Mouse (Mus musculus): ENCODE results near the gene Tectb. TPM values are rescaled to one million over a fixed set of nuclear protein-coding genes. Genes with fewer than 3 reads are reported as not detected.
A peak's percentile ranks its signal among the peaks of the same experiment; 100 is the strongest.

Tectb gene
- polyA plus RNA-seq, 1 experiment from 2014 or later, result not detected

- no peak overlapping the region for H3K27ac ChIP-seq (ENCODE audit: low read depth, low read length)
Measured at GRCm38 (mm10) chr19:55219359-55219758, 38.8 kb downstream of the Tectb start.

GRCm38 (mm10) chr19:55221208-55221607 lies 40.7 kb downstream of the Tectb start:
- WGBS (ENCODE audit: insufficient replicate concordance), result 79% methylated on average over 6 of the region's 6 CpGs
- ATAC-seq (replicated peaks; ENCODE audit: insufficient number of reproducible peaks, low FRiP score, low TSS enrichment), result no peak

More at GRCm38 (mm10) chr19:55219359-55219758, 38.8 kb downstream of the Tectb start:
- no peak for ATAC-seq (replicated peaks; ENCODE audit: insufficient number of reproducible peaks, low FRiP score, low TSS enrichment)
- Histone ChIP-seq H3K4me2 (peak overlapping the region; percentile 88; the same call in 1 of the 2 replicates), H3K9ac (ENCODE audit: low read depth, low read length) (no peak overlapping the region; the same call in 1 of the 2 replicates), H3K4me3 (ENCODE audit: low read depth, low read length) (peak overlapping the region; percentile 52; the same call in 1 of the 2 replicates), H3K4me1 (ENCODE audit: control insufficient read depth, insufficient read depth, low read length) (peaks cover 5% of the 10 kb centered on the region; the same call in 1 of the 2 replicates), H3K27me3 (ENCODE audit: control insufficient read depth, insufficient read depth, low read length) (no peaks in the 10 kb centered on the region), H3K36me3 (ENCODE audit: control insufficient read depth, insufficient read depth, low read length) (no peaks in the 10 kb centered on the region), H3K9me3 (replicated peaks; ENCODE audit: control insufficient read depth, low read length) (no peaks in the 10 kb centered on the region)
- WGBS (ENCODE audit: insufficient replicate concordance), result 59% methylated on average over 8 of the region's 8 CpGs

GRCm38 (mm10) chr19:55222268-55222667 lies 41.7 kb downstream of the Tectb start:
- Histone ChIP-seq H3K4me3 (ENCODE audit: low read depth, low read length) (no peak overlapping the region), H3K27me3 (ENCODE audit: control insufficient read depth, insufficient read depth, low read length) (no peaks in the 10 kb centered on the region), H3K27ac (ENCODE audit: low read depth, low read length) (no peak overlapping the region), H3K36me3 (ENCODE audit: control insufficient read depth, insufficient read depth, low read length) (no peaks in the 10 kb centered on the region), H3K4me2 (no peak overlapping the region), H3K4me1 (ENCODE audit: control insufficient read depth, insufficient read depth, low read length) (peaks cover 5% of the 10 kb centered on the region; the same call in 1 of the 2 replicates), H3K9me3 (replicated peaks; ENCODE audit: control insufficient read depth, low read length) (no peaks in the 10 kb centered on the region), H3K9ac (ENCODE audit: low read depth, low read length) (no peak overlapping the region)
- ATAC-seq (replicated peaks; ENCODE audit: insufficient number of reproducible peaks, low FRiP score, low TSS enrichment), result no peak
- WGBS (ENCODE audit: insufficient replicate concordance), result 84% methylated on average over 9 of the region's 9 CpGs

More at GRCm38 (mm10) chr19:55221208-55221607, 40.7 kb downstream of the Tectb start:
- Histone ChIP-seq H3K9me3 (replicated peaks; ENCODE audit: control insufficient read depth, low read length) (no peaks in the 10 kb centered on the region), H3K27me3 (ENCODE audit: control insufficient read depth, insufficient read depth, low read length) (no peaks in the 10 kb centered on the region), H3K9ac (ENCODE audit: low read depth, low read length) (no peak overlapping the region), H3K27ac (ENCODE audit: low read depth, low read length) (no peak overlapping the region), H3K4me3 (ENCODE audit: low read depth, low read length) (no peak overlapping the region), H3K4me1 (ENCODE audit: control insufficient read depth, insufficient read depth, low read length) (peaks cover 5% of the 10 kb centered on the region; the same call in 1 of the 2 replicates), H3K36me3 (ENCODE audit: control insufficient read depth, insufficient read depth, low read length) (no peaks in the 10 kb centered on the region), H3K4me2 (no peak overlapping the region)

- WGBS (ENCODE audit: insufficient replicate concordance), result 70% methylated on average over 5 of the region's 5 CpGs
- Histone ChIP-seq H3K9me3 (replicated peaks; ENCODE audit: control insufficient read depth, low read length) (no peaks in the 10 kb centered on the region), H3K4me1 (ENCODE audit: control insufficient read depth, insufficient read depth, low read length) (peaks cover 4% of the 10 kb centered on the region; the same call in 1 of the 2 replicates), H3K9ac (ENCODE audit: low read depth, low read length) (no peak overlapping the region), H3K27ac (ENCODE audit: low read depth, low read length) (no peak overlapping the region), H3K36me3 (ENCODE audit: control insufficient read depth, insufficient read depth, low read length) (no peaks in the 10 kb centered on the region), H3K4me3 (ENCODE audit: low read depth, low read length) (no peak overlapping the region), H3K27me3 (ENCODE audit: control insufficient read depth, insufficient read depth, low read length) (no peaks in the 10 kb centered on the region), H3K4me2 (no peak overlapping the region)
- ATAC-seq (replicated peaks; ENCODE audit: insufficient number of reproducible peaks, low FRiP score, low TSS enrichment), result no peak
Measured at GRCm38 (mm10) chr19:55226621-55227020, 46.1 kb downstream of the Tectb start.

- no peak overlapping the region for H3K27ac ChIP-seq (ENCODE audit: low read depth, low read length)
- peaks cover 4% of the 10 kb centered on the region; the same call in 1 of the 2 replicates for H3K4me1 ChIP-seq (ENCODE audit: control insufficient read depth, insufficient read depth, low read length)
- ATAC-seq (replicated peaks; ENCODE audit: insufficient number of reproducible peaks, low FRiP score, low TSS enrichment), result no peak
- H3K4me2 ChIP-seq, result no peak overlapping the region
- H3K27me3 ChIP-seq (ENCODE audit: control insufficient read depth, insufficient read depth, low read length), result no peaks in the 10 kb centered on the region
- no peak overlapping the region for H3K4me3 ChIP-seq (ENCODE audit: low read depth, low read length)
- no peaks in the 10 kb centered on the region for H3K9me3 ChIP-seq (replicated peaks; ENCODE audit: control insufficient read depth, low read length)
- no peak overlapping the region for H3K9ac ChIP-seq (ENCODE audit: low read depth, low read length)
- WGBS (ENCODE audit: insufficient replicate concordance), result 72% methylated on average over 7 of the region's 7 CpGs
- H3K36me3 ChIP-seq (ENCODE audit: control insufficient read depth, insufficient read depth, low read length), result no peaks in the 10 kb centered on the region
Measured at GRCm38 (mm10) chr19:55227135-55227534, 46.6 kb downstream of the Tectb start.

- no peak overlapping the region for H3K27ac ChIP-seq (ENCODE audit: low read depth, low read length)
- H3K4me1 ChIP-seq (ENCODE audit: control insufficient read depth, insufficient read depth, low read length), result peaks cover 4% of the 10 kb centered on the region; the same call in 1 of the 2 replicates
- H3K27me3 ChIP-seq (ENCODE audit: control insufficient read depth, insufficient read depth, low read length), result no peaks in the 10 kb centered on the region
- WGBS (ENCODE audit: insufficient replicate concordance), result 76% methylated on average over 10 of the region's 10 CpGs
- H3K4me2 ChIP-seq, result no peak overlapping the region
- no peaks in the 10 kb centered on the region for H3K36me3 ChIP-seq (ENCODE audit: control insufficient read depth, insufficient read depth, low read length)
- no peak overlapping the region for H3K4me3 ChIP-seq (ENCODE audit: low read depth, low read length)
- no peak overlapping the region for H3K9ac ChIP-seq (ENCODE audit: low read depth, low read length)
- ATAC-seq (replicated peaks; ENCODE audit: insufficient number of reproducible peaks, low FRiP score, low TSS enrichment), result no peak; the same call in 1 of the 2 replicates
- no peaks in the 10 kb centered on the region for H3K9me3 ChIP-seq (replicated peaks; ENCODE audit: control insufficient read depth, low read length)
Measured at GRCm38 (mm10) chr19:55231081-55231480, 50.5 kb downstream of the Tectb start.

GRCm38 (mm10) chr19:55232136-55232535 lies 51.6 kb downstream of the Tectb start:
- Histone ChIP-seq H3K27ac (ENCODE audit: low read depth, low read length) (no peak overlapping the region), H3K4me1 (ENCODE audit: control insufficient read depth, insufficient read depth, low read length) (peaks cover 4% of the 10 kb centered on the region; the same call in 1 of the 2 replicates), H3K9ac (ENCODE audit: low read depth, low read length) (no peak overlapping the region), H3K36me3 (ENCODE audit: control insufficient read depth, insufficient read depth, low read length) (no peaks in the 10 kb centered on the region), H3K4me3 (ENCODE audit: low read depth, low read length) (no peak overlapping the region), H3K4me2 (no peak overlapping the region), H3K9me3 (replicated peaks; ENCODE audit: control insufficient read depth, low read length) (no peaks in the 10 kb centered on the region), H3K27me3 (ENCODE audit: control insufficient read depth, insufficient read depth, low read length) (no peaks in the 10 kb centered on the region)
- 43% methylated on average over 8 of the region's 8 CpGs for WGBS (ENCODE audit: insufficient replicate concordance)
- ATAC-seq (replicated peaks; ENCODE audit: insufficient number of reproducible peaks, low FRiP score, low TSS enrichment), result no peak

GRCm38 (mm10) chr19:55236026-55236425 lies 55.5 kb downstream of the Tectb start:
- 52% methylated on average over 2 of the region's 2 CpGs for WGBS (ENCODE audit: insufficient replicate concordance)
- Histone ChIP-seq H3K9me3 (replicated peaks; ENCODE audit: control insufficient read depth, low read length) (no peaks in the 10 kb centered on the region), H3K4me1 (ENCODE audit: control insufficient read depth, insufficient read depth, low read length) (peaks cover 2% of the 10 kb centered on the region; the same call in 1 of the 2 replicates), H3K27ac (ENCODE audit: low read depth, low read length) (no peak overlapping the region), H3K36me3 (ENCODE audit: control insufficient read depth, insufficient read depth, low read length) (no peaks in the 10 kb centered on the region), H3K4me3 (ENCODE audit: low read depth, low read length) (no peak overlapping the region), H3K9ac (ENCODE audit: low read depth, low read length) (no peak overlapping the region), H3K27me3 (ENCODE audit: control insufficient read depth, insufficient read depth, low read length) (no peaks in the 10 kb centered on the region; the same call in 1 of the 2 replicates), H3K4me2 (no peak overlapping the region)
- ATAC-seq (replicated peaks; ENCODE audit: insufficient number of reproducible peaks, low FRiP score, low TSS enrichment), result no peak

- Histone ChIP-seq H3K36me3 (ENCODE audit: control insufficient read depth, insufficient read depth, low read length) (no peaks in the 10 kb centered on the region), H3K9ac (ENCODE audit: low read depth, low read length) (no peak overlapping the region), H3K4me2 (no peak overlapping the region), H3K4me1 (ENCODE audit: control insufficient read depth, insufficient read depth, low read length) (no peaks in the 10 kb centered on the region), H3K4me3 (ENCODE audit: low read depth, low read length) (no peak overlapping the region), H3K9me3 (replicated peaks; ENCODE audit: control insufficient read depth, low read length) (no peaks in the 10 kb centered on the region), H3K27me3 (ENCODE audit: control insufficient read depth, insufficient read depth, low read length) (no peaks in the 10 kb centered on the region; the same call in 1 of the 2 replicates), H3K27ac (ENCODE audit: low read depth, low read length) (no peak overlapping the region)
- WGBS (ENCODE audit: insufficient replicate concordance), result 59% methylated on average over 5 of the region's 5 CpGs
- ATAC-seq (replicated peaks; ENCODE audit: insufficient number of reproducible peaks, low FRiP score, low TSS enrichment), result no peak
Measured at GRCm38 (mm10) chr19:55236564-55236963, 56.0 kb downstream of the Tectb start.

Data from heart, embryonic 11.5 days (tissue).